Mouse (Mus musculus) liver, adult 2 months (tissue): Measurements from ENCODE around the gene Wipf1. TPM values are rescaled to one million over a fixed set of nuclear protein-coding genes. Genes with fewer than 3 reads are reported as not detected.
"Not testable (repeated sequence)": the region's sequence is repeated elsewhere in the genome, so short reads cannot be mapped to it uniquely, and the experiment has no call there.

Experiments used
- DNase-seq: peaks from one replicate; pipeline ENCODE4 v3.0.0-alpha.2; 2011; ENCODE audit warnings: low read depth, low spot score; ENCODE audit errors: extremely low read depth
- H3K27ac ChIP-seq: fragments of 200-500 bp; replicated peaks from 2 replicates; pipeline ENCODE4 v1.5.1; 2012; ENCODE audit warnings: low read depth, mild to moderate bottlenecking, control low read depth, inconsistent platforms, low read length; ENCODE audit not compliant: insufficient read depth
- H3K27me3 ChIP-seq: fragments of 200-500 bp; 2 replicates; pipeline ENCODE4 v1.6.1; 2012; ENCODE audit warnings: mild to moderate bottlenecking, moderate library complexity, low read length, inconsistent platforms; ENCODE audit not compliant: control insufficient read depth, insufficient read depth
- H3K36me3 ChIP-seq: fragments of 200-500 bp; 2 replicates; pipeline ENCODE4 v1.6.1; 2012; ENCODE audit warnings: low read length, inconsistent platforms; ENCODE audit not compliant: control insufficient read depth, insufficient read depth
- H3K4me1 ChIP-seq: fragments of 200-500 bp; 2 replicates; pipeline ENCODE4 v1.6.1; 2011; ENCODE audit warnings: low read length; ENCODE audit not compliant: control insufficient read depth, insufficient read depth
- H3K4me3 ChIP-seq: fragments of 200-500 bp; 2 replicates; pipeline ENCODE4 v1.5.1; 2011; ENCODE audit warnings: low read depth, mild to moderate bottlenecking, control low read depth, low read length, moderate library complexity; ENCODE audit not compliant: insufficient read depth
- H3K79me2 ChIP-seq: fragments of 200-500 bp; 2 replicates; pipeline ENCODE4 v1.6.1; 2012; ENCODE audit warnings: inconsistent platforms, mild to moderate bottlenecking, low read length, moderate library complexity; ENCODE audit not compliant: control insufficient read depth, insufficient read depth
- H3K9ac ChIP-seq: fragments of 200-500 bp; 2 replicates; pipeline ENCODE4 v1.6.1; 2012; ENCODE audit warnings: low read depth, mild to moderate bottlenecking, control low read depth, inconsistent platforms, low read length
- CTCF ChIP-seq: fragments of 200-500 bp; IDR thresholded peaks from 2 replicates; pipeline ENCODE4 v1.5.1; 2011; ENCODE audit warnings: low read depth, low read length, control low read depth
- POLR2A ChIP-seq: fragments of 200-500 bp; IDR thresholded peaks from 2 replicates; pipeline ENCODE4 v1.6.1; 2011; ENCODE audit warnings: low read length, control low read depth; ENCODE audit not compliant: insufficient read depth; ENCODE audit errors: extremely low read depth
- WGBS: fragments of 180-500 bp; shearing (Covaris S2); methylation state at CpG from one replicate; pipeline ENCODE4 v1.1.7; 2018; 5-methylcytosine and 5-hydroxymethylcytosine counted together
- polyA plus RNA-seq: library from polyadenylated mRNA; depleted of rRNA; stranded (reverse); fragments of >200 nt; gene quantifications from 2 replicates; pipeline ENCODE4 v1.2.3, GENCODE M21; 2012
- total RNA-seq: library from RNA; depleted of rRNA; stranded (reverse); fragments of >200 nt; gene quantifications from 2 replicates; pipeline ENCODE4 v1.2.3, GENCODE M21; 2014

Wipf1 gene
- total and polyA plus RNA-seq, 2 experiments, result 1.4 to 1.7 TPM

DNA sequence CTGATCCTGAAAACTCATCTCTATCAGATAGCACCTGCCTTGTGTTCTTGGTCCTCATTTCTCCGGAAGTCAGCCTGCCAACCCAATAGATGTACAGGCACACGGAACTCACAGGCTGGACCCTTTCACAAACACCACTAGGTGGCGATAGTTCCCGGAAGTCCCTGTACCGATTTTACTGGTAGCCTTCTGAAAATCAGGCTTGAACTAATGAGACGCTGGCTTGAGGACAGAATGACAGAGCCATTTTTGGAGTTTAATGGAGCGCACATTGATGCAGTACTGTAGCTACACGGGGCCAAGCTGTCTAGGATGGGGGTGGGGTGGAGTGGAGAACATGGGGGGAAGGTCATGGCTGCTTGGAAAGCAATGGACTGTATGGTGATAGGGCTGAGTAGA is 32.1 kb upstream of the Wipf1 start:
- peak; percentile 26; the same call in 1 of the 2 replicates for TF ChIP-seq CTCF
- no peak for TF ChIP-seq POLR2A
- Histone ChIP-seq H3K79me2 (no peaks in the 10 kb centered on the region), H3K4me3 (no peak overlapping the region), H3K9ac (no peak overlapping the region), H3K4me1 (no peaks in the 10 kb centered on the region), H3K36me3 (no peaks in the 10 kb centered on the region), H3K27ac (no peak overlapping the region), H3K27me3 (no peaks in the 10 kb centered on the region)
- WGBS, result 14% methylated on average over 8 of the region's 8 CpGs
- DNase-seq, result peak; percentile 21

DNA sequence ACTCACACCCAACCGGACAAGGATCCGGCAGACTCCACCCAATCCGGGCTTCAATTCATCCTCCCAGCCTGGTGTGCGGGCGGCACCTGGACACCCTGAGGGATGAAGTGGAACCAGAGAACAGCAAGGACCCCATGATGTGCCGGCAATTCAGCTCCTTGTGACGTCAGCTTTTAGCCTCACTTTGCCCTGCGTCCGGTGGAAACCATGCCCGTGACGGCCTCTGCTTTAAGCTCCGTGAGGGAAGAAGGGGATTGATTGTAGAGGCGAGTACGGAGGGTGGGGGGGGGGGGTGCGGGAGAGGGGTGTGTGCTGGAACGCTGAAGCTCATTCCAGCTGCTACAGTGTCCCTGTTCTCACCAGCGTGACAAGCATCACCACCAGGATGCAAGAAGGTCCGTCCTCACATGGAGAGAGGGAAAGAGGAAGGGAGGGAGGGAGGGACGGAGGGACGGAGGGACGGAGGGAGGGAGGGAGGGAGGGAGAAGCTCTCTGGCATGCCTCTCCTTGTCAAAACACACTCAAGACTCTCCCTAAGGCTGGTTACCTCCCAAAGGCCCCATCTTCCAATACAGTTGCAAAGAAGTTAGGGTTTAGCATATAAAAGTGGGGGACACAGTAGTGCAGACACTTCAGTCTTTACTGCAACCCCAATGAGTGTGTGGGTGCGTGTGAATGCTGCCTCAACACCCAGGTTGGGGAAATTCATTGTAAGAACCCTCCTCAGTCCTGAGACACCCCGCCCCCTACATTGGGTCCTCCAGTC is 31.5 kb upstream of the Wipf1 start:
- Histone ChIP-seq H3K4me3 (no peak overlapping the region), H3K79me2 (no peaks in the 10 kb centered on the region), H3K27ac (no peak overlapping the region), H3K9ac (no peak overlapping the region), H3K27me3 (no peaks in the 10 kb centered on the region), H3K4me1 (no peaks in the 10 kb centered on the region), H3K36me3 (no peaks in the 10 kb centered on the region)
- TF ChIP-seq CTCF (no peak), POLR2A (no peak)
- no peak for DNase-seq
- 10% methylated on average over 23 of the region's 23 CpGs for WGBS

DNA sequence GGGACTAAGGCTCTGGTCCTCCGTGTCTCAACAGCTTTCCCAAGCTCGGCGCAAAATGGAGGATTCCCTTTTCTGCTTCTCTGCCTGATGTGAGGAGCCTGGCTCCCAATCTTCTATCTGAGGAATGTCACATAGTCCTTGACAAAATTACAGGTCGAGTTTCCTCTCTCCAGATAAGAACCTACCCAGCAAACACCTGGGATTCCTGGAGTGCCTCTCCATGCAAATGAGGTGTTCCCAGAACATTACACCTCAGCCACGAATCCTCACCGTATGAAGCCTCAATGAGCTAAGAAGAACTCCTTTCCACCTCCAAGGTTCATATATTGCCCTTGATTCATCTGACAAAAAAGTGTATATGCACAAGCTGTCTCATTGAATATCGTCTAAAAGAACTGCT is 30.9 kb upstream of the Wipf1 start:
- no peak for DNase-seq
- Histone ChIP-seq H3K27me3 (no peaks in the 10 kb centered on the region), H3K4me1 (no peaks in the 10 kb centered on the region), H3K36me3 (no peaks in the 10 kb centered on the region), H3K9ac (no peak overlapping the region), H3K79me2 (no peaks in the 10 kb centered on the region), H3K27ac (no peak overlapping the region), H3K4me3 (no peak overlapping the region)
- TF ChIP-seq POLR2A, result no peak
- no peak for TF ChIP-seq CTCF
- whole genome bisulfite sequencing, result 45% methylated on average over 7 of the region's 7 CpGs

DNA sequence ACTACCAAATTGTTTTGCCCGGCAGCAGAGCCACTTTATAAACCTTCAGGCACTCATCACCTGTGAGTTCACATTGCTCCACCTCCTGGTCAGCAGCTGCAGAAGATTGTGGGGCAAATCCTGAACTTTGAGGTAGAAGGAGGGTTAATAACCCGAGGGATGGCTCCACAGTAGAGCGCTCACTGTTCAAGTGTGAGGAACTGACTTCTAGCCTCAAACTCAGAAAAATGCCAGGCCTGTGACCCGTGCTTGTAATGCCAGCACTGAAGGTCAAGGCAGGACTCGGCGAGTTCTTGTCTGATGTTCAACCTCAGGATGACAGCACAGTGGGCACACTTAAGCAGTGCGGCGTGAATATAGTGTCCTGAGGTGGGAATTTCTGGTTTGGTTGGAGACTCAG is 28.4 kb upstream of the Wipf1 start:
- H3K27ac ChIP-seq, result no peak overlapping the region
- H3K4me1 ChIP-seq, result no peaks in the 10 kb centered on the region
- no peaks in the 10 kb centered on the region for H3K36me3 ChIP-seq
- H3K27me3 ChIP-seq, result no peaks in the 10 kb centered on the region
- H3K9ac ChIP-seq, result no peak overlapping the region
- DNase-seq, result no peak
- H3K4me3 ChIP-seq, result no peak overlapping the region
- no peak for TF ChIP-seq CTCF
- no peak for TF ChIP-seq POLR2A
- no peaks in the 10 kb centered on the region for H3K79me2 ChIP-seq
- 84% methylated on average over 8 of the region's 8 CpGs for WGBS

DNA sequence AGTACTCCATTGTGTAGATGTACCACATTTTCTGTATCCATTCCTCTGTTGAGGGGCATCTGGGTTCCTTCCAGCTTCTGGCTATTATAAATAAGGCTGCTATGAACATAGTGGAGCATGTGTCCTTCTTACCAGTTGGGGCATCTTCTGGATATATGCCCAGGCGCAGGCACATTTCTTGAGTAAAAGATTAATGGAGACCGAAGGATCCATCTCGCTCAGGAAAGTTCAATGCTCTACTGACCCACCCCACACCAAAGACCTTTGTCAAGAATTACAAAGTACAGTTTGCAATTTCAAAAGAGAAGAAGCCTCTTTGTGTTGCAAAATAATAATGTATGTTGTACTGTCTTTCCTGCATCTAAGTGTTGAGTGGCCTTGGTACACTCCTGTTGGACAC is 27.5 kb upstream of the Wipf1 start:
- H3K4me1 ChIP-seq, DNase-seq, H3K27ac ChIP-seq, H3K36me3 ChIP-seq, H3K9ac ChIP-seq, H3K4me3 ChIP-seq, H3K79me2 ChIP-seq, H3K27me3 ChIP-seq: not testable (repeated sequence)
- WGBS, result 97% methylated on average over 3 of the region's 3 CpGs

DNA sequence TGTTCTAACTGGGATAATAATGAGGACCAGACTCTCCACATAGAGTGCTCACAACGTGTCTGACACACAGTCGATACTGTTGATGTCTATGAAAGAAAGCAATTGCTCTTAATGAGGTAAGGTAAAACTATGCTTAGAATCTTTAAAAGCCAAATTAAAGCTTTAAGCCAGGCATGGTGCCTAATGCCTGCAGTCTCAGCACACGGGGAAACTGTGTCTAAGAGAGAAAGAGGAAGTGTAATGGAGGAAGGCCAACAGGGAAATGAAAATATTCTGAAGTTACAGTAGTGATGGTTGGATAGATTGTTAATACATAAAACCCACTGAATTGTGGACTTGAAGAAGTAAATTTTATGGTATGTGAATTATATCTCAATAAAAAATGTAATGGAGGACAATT is 24.9 kb upstream of the Wipf1 start:
- no peak for TF ChIP-seq POLR2A
- no peak for TF ChIP-seq CTCF
- no peaks in the 10 kb centered on the region for H3K36me3 ChIP-seq
- H3K4me1 ChIP-seq, result no peaks in the 10 kb centered on the region
- H3K79me2 ChIP-seq, result no peaks in the 10 kb centered on the region
- WGBS, result 82% methylated on average over 3 of the region's 3 CpGs
- DNase-seq, result peak; percentile 8
- H3K27me3 ChIP-seq, result no peaks in the 10 kb centered on the region
- H3K27ac ChIP-seq, result no peak overlapping the region
- no peak overlapping the region for H3K9ac ChIP-seq
- no peak overlapping the region for H3K4me3 ChIP-seq
